Mouse (Mus musculus) testis, adult 2 months (tissue): ENCODE measurements around the gene Cope.

ENCODE experiments used
- CTCF ChIP-seq: fragments of 200-500 bp; IDR thresholded peaks from 2 replicates; pipeline ENCODE4 v1.5.1; 2012; ENCODE audit warnings: low read depth, mild to moderate bottlenecking, inconsistent platforms, low read length, moderate library complexity; ENCODE audit not compliant: control insufficient read depth, insufficient read depth, insufficient replicate concordance
- POLR2A ChIP-seq: fragments of 200-500 bp; IDR thresholded peaks from 2 replicates; pipeline ENCODE4 v1.6.1; 2012; ENCODE audit warnings: low read depth, mild to moderate bottlenecking, inconsistent platforms, low read length, moderate library complexity; ENCODE audit not compliant: control insufficient read depth

- TF ChIP-seq CTCF (no peak), POLR2A (no peak)
Measured at GRCm38 (mm10) chr8:70351035-70351999, 49.0 kb downstream of the Cope start.
